Mouse (Mus musculus): ENCODE measurements around the gene Rap1gap. TPM values are rescaled to one million over a fixed set of nuclear protein-coding genes. Genes with fewer than 3 reads are reported as not detected.

Rap1gap gene
- polyA plus RNA-seq, 1 experiment from 2014 or later, result 4.4 TPM

DNA sequence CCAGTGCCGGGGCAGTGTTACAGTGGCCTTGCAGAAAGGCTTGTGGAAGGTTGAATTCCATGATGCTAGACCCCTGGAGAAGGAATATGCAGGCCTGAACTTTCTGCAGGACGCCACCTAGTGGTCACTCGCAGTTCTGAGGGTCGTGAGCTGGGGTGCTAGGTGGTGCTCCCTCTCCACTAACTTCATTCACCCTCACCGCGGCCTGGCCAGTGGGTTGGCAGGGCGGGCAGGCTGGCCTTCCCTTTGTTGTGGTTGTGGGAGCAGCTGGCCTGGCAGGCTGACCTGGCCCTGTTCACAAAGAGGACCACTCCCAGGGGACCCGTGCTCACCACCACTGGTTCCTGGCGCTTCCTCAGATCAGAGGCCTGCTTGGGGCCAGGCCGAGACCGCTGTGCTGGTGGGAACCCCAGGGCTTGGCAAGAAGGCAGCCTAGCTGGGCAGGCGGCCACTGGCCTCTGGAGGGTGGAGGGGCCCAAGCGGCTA, 80.0 kb downstream of the Rap1gap start:
- 61% methylated on average over 13 of the region's 13 CpGs for WGBS
- DNase-seq (ENCODE audit: low spot score) (peak; percentile 68), ATAC-seq (replicated peaks; ENCODE audit: low FRiP score) (no peak)
- peaks cover 2% of the 10 kb centered on the region; the same call in 1 of the 2 replicates for H3K4me1 ChIP-seq (replicated peaks; ENCODE audit: control insufficient read depth, insufficient read depth, low read length)
- no peaks in the 10 kb centered on the region for H3K27me3 ChIP-seq (ENCODE audit: control insufficient read depth, insufficient read depth, low read length)
- H3K4me2 ChIP-seq (ENCODE audit: low read depth, low read length, severe bottlenecking), result no peak overlapping the region
- H3K4me3 ChIP-seq (ENCODE audit: low read depth, low read length), result no peak overlapping the region
- H3K27ac ChIP-seq (ENCODE audit: low read depth, low read length), result no peak overlapping the region
- H3K9ac ChIP-seq (ENCODE audit: low read length), result no peak overlapping the region
- H3K9me3 ChIP-seq (ENCODE audit: control insufficient read depth, low read length), result no peaks in the 10 kb centered on the region
- H3K36me3 ChIP-seq (ENCODE audit: control insufficient read depth, insufficient read depth, low read length), result no peaks in the 10 kb centered on the region

- Histone ChIP-seq H3K4me3 (ENCODE audit: low read depth, low read length) (no peak overlapping the region), H3K4me2 (ENCODE audit: low read depth, low read length, severe bottlenecking) (no peak overlapping the region), H3K9ac (ENCODE audit: low read length) (no peak overlapping the region), H3K9me3 (ENCODE audit: control insufficient read depth, low read length) (no peaks in the 10 kb centered on the region), H3K27me3 (ENCODE audit: control insufficient read depth, insufficient read depth, low read length) (no peaks in the 10 kb centered on the region), H3K27ac (ENCODE audit: low read depth, low read length) (no peak overlapping the region), H3K36me3 (ENCODE audit: control insufficient read depth, insufficient read depth, low read length) (no peaks in the 10 kb centered on the region), H3K4me1 (replicated peaks; ENCODE audit: control insufficient read depth, insufficient read depth, low read length) (0 out of 2 replicates have a peak, but pooled peaks cover 2% of the 10 kb centered on the region)
- no peak for DNase-seq (ENCODE audit: low spot score)
- WGBS, result 86% methylated on average over 9 of the region's 9 CpGs
- no peak for ATAC-seq (replicated peaks; ENCODE audit: low FRiP score)
Measured at GRCm38 (mm10) chr4:137747091-137747490, 82.6 kb downstream of the Rap1gap start.

GRCm38 (mm10) chr4:137747590-137747989, 83.1 kb downstream of the Rap1gap start:
- H3K4me2 ChIP-seq (ENCODE audit: low read depth, low read length, severe bottlenecking), result no peak overlapping the region
- no peak overlapping the region for H3K9ac ChIP-seq (ENCODE audit: low read length)
- 0 out of 2 replicates have a peak, but pooled peaks cover 2% of the 10 kb centered on the region for H3K4me1 ChIP-seq (replicated peaks; ENCODE audit: control insufficient read depth, insufficient read depth, low read length)
- H3K9me3 ChIP-seq (ENCODE audit: control insufficient read depth, low read length), result no peaks in the 10 kb centered on the region
- no peak overlapping the region for H3K4me3 ChIP-seq (ENCODE audit: low read depth, low read length)
- 87% methylated on average over 5 of the region's 5 CpGs for WGBS
- no peaks in the 10 kb centered on the region for H3K36me3 ChIP-seq (ENCODE audit: control insufficient read depth, insufficient read depth, low read length)
- DNase-seq (ENCODE audit: low spot score) (no peak), ATAC-seq (replicated peaks; ENCODE audit: low FRiP score) (no peak)
- no peak overlapping the region for H3K27ac ChIP-seq (ENCODE audit: low read depth, low read length)
- H3K27me3 ChIP-seq (ENCODE audit: control insufficient read depth, insufficient read depth, low read length), result no peaks in the 10 kb centered on the region

- Histone ChIP-seq H3K9me3 (ENCODE audit: control insufficient read depth, low read length) (no peaks in the 10 kb centered on the region), H3K4me1 (replicated peaks; ENCODE audit: control insufficient read depth, insufficient read depth, low read length) (0 out of 2 replicates have a peak, but pooled peaks cover 2% of the 10 kb centered on the region), H3K4me2 (ENCODE audit: low read depth, low read length, severe bottlenecking) (no peak overlapping the region), H3K27me3 (ENCODE audit: control insufficient read depth, insufficient read depth, low read length) (no peaks in the 10 kb centered on the region), H3K9ac (ENCODE audit: low read length) (no peak overlapping the region), H3K27ac (ENCODE audit: low read depth, low read length) (no peak overlapping the region), H3K36me3 (ENCODE audit: control insufficient read depth, insufficient read depth, low read length) (no peaks in the 10 kb centered on the region), H3K4me3 (ENCODE audit: low read depth, low read length) (no peak overlapping the region)
- WGBS, result 73% methylated on average over 4 of the region's 4 CpGs
- ATAC-seq (replicated peaks; ENCODE audit: low FRiP score) (no peak), DNase-seq (ENCODE audit: low spot score) (no peak)
Measured at GRCm38 (mm10) chr4:137748726-137749125, 84.2 kb downstream of the Rap1gap start.

DNA sequence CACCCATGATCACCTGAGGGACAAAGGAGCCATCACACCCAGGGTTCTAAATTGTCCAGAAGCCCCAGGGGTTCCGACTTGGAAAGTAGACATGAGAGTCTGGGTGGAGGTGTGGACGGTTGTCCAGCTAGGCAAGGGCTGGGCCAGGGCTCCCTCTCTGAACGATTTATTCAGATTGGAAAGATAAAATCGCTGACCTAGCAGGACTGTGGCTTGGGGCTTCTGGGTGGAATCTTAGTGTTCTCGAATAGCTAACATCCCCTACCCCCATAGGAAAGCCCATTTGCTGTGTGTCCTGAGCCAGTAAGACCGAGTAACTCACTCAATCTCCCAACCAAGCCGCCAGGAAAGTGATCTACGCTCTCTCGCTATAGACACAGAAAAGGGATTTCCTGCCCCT, 85.2 kb downstream of the Rap1gap start:
- Histone ChIP-seq H3K36me3 (ENCODE audit: control insufficient read depth, insufficient read depth, low read length) (no peaks in the 10 kb centered on the region), H3K9ac (ENCODE audit: low read length) (no peak overlapping the region), H3K9me3 (ENCODE audit: control insufficient read depth, low read length) (no peaks in the 10 kb centered on the region), H3K4me2 (ENCODE audit: low read depth, low read length, severe bottlenecking) (no peak overlapping the region), H3K4me1 (replicated peaks; ENCODE audit: control insufficient read depth, insufficient read depth, low read length) (no peaks in the 10 kb centered on the region), H3K27me3 (ENCODE audit: control insufficient read depth, insufficient read depth, low read length) (no peaks in the 10 kb centered on the region), H3K27ac (ENCODE audit: low read depth, low read length) (no peak overlapping the region), H3K4me3 (ENCODE audit: low read depth, low read length) (no peak overlapping the region)
- WGBS, result 83% methylated on average over 9 of the region's 9 CpGs
- ATAC-seq (replicated peaks; ENCODE audit: low FRiP score) (no peak), DNase-seq (ENCODE audit: low spot score) (no peak)

GRCm38 (mm10) chr4:137750121-137750520, 85.6 kb downstream of the Rap1gap start:
- no peaks in the 10 kb centered on the region for H3K36me3 ChIP-seq (ENCODE audit: control insufficient read depth, insufficient read depth, low read length)
- H3K27ac ChIP-seq (ENCODE audit: low read depth, low read length), result no peak overlapping the region
- no peak overlapping the region for H3K4me3 ChIP-seq (ENCODE audit: low read depth, low read length)
- no peaks in the 10 kb centered on the region for H3K4me1 ChIP-seq (replicated peaks; ENCODE audit: control insufficient read depth, insufficient read depth, low read length)
- no peak overlapping the region for H3K4me2 ChIP-seq (ENCODE audit: low read depth, low read length, severe bottlenecking)
- H3K9ac ChIP-seq (ENCODE audit: low read length), result no peak overlapping the region
- ATAC-seq (replicated peaks; ENCODE audit: low FRiP score), result no peak
- WGBS, result 90% methylated on average over 9 of the region's 9 CpGs
- DNase-seq (ENCODE audit: low spot score), result no peak
- no peaks in the 10 kb centered on the region for H3K9me3 ChIP-seq (ENCODE audit: control insufficient read depth, low read length)
- H3K27me3 ChIP-seq (ENCODE audit: control insufficient read depth, insufficient read depth, low read length), result no peaks in the 10 kb centered on the region

- H3K4me2 ChIP-seq (ENCODE audit: low read depth, low read length, severe bottlenecking), result no peak overlapping the region
- H3K4me1 ChIP-seq (replicated peaks; ENCODE audit: control insufficient read depth, insufficient read depth, low read length), result no peaks in the 10 kb centered on the region
- 82% methylated on average over 8 of the region's 8 CpGs for WGBS
- no peaks in the 10 kb centered on the region for H3K36me3 ChIP-seq (ENCODE audit: control insufficient read depth, insufficient read depth, low read length)
- no peak overlapping the region for H3K9ac ChIP-seq (ENCODE audit: low read length)
- 0 out of 2 replicates have a peak, but pooled peaks have one; percentile 15 for ATAC-seq (replicated peaks; ENCODE audit: low FRiP score)
- no peak for DNase-seq (ENCODE audit: low spot score)
- no peaks in the 10 kb centered on the region for H3K9me3 ChIP-seq (ENCODE audit: control insufficient read depth, low read length)
- H3K4me3 ChIP-seq (ENCODE audit: low read depth, low read length), result no peak overlapping the region
- H3K27me3 ChIP-seq (ENCODE audit: control insufficient read depth, insufficient read depth, low read length), result no peaks in the 10 kb centered on the region
- H3K27ac ChIP-seq (ENCODE audit: low read depth, low read length), result no peak overlapping the region; the same call in 1 of the 2 replicates
Measured at GRCm38 (mm10) chr4:137751310-137751709, 86.8 kb downstream of the Rap1gap start.

DNA sequence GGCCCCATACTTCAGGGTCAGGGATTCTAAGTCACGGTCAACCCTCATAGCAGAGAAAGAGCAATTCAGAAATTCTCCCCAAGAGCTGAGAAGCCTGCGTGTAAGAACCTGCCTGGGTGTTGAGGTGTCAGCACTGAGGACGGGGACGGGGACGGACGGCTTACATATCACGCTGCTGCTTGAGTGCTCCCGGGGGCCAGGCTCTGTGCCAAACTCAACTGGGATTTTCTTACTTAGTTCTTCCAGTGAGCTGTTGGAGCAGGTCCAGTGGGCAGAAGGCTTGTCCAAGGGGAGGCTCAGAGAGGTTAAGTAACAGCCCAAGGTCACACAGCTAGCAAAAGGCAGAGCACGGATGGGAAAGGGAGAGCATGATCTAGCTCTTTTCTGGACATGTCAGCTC, 87.2 kb downstream of the Rap1gap start:
- H3K4me3 ChIP-seq (ENCODE audit: low read depth, low read length), result no peak overlapping the region
- no peak overlapping the region for H3K27ac ChIP-seq (ENCODE audit: low read depth, low read length)
- H3K9me3 ChIP-seq (ENCODE audit: control insufficient read depth, low read length), result no peaks in the 10 kb centered on the region
- WGBS, result 86% methylated on average over 9 of the region's 9 CpGs
- ATAC-seq (replicated peaks; ENCODE audit: low FRiP score), result no peak
- H3K36me3 ChIP-seq (ENCODE audit: control insufficient read depth, insufficient read depth, low read length), result no peaks in the 10 kb centered on the region
- no peaks in the 10 kb centered on the region for H3K27me3 ChIP-seq (ENCODE audit: control insufficient read depth, insufficient read depth, low read length)
- no peak overlapping the region for H3K4me2 ChIP-seq (ENCODE audit: low read depth, low read length, severe bottlenecking)
- no peak for DNase-seq (ENCODE audit: low spot score)
- no peaks in the 10 kb centered on the region for H3K4me1 ChIP-seq (replicated peaks; ENCODE audit: control insufficient read depth, insufficient read depth, low read length)
- no peak overlapping the region for H3K9ac ChIP-seq (ENCODE audit: low read length)

DNA sequence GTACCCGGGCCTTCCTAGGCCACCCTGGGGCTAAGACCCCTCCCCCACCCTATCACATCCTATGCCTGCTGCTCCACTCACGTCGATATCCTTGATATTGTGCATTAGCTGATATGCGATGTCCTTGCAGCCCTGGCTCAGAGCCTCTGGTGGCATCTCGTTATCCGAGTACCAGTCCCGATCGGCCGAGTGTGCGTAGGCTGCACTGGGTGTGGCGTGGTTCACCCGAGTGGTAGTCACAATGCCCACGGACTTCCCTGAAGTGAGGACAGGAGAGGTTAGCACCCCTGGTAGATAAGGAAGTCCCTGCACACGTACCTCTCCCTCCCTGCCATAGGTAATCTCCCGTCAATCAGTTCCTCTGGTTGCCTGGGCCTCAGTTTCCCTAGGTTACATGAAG, 87.9 kb downstream of the Rap1gap start:
- Histone ChIP-seq H3K4me1 (replicated peaks; ENCODE audit: control insufficient read depth, insufficient read depth, low read length) (no peaks in the 10 kb centered on the region), H3K36me3 (ENCODE audit: control insufficient read depth, insufficient read depth, low read length) (no peaks in the 10 kb centered on the region), H3K4me3 (ENCODE audit: low read depth, low read length) (no peak overlapping the region), H3K9ac (ENCODE audit: low read length) (no peak overlapping the region), H3K4me2 (ENCODE audit: low read depth, low read length, severe bottlenecking) (no peak overlapping the region), H3K9me3 (ENCODE audit: control insufficient read depth, low read length) (no peaks in the 10 kb centered on the region), H3K27ac (ENCODE audit: low read depth, low read length) (no peak overlapping the region), H3K27me3 (ENCODE audit: control insufficient read depth, insufficient read depth, low read length) (no peaks in the 10 kb centered on the region)
- no peak for ATAC-seq (replicated peaks; ENCODE audit: low FRiP score)
- DNase-seq (ENCODE audit: low spot score), result no peak
- WGBS, result 90% methylated on average over 15 of the region's 15 CpGs
